Mouse (Mus musculus): ENCODE measurements around the gene Cpxcr1. TPM values are rescaled to one million over a fixed set of nuclear protein-coding genes. Genes with fewer than 3 reads are reported as not detected.

Gene Cpxcr1
- not detected in 2 replicates for polyA plus RNA-seq (2012; rRNA removed)

GRCm38 (mm10) chrX:116448644-116449043 is at the start of gene Cpxcr1:
Cpxcr1 (plus strand) TSS chrX:116448944.

Other genes starting within 250 kb of the Cpxcr1 start
- gene H2afb2, start 232.2 kb downstream of the Cpxcr1 start, polyA plus RNA-seq (2012; rRNA removed) = not detected in 2 replicates